Mouse (Mus musculus) heart, adult 2 months (tissue): ENCODE measurements around the gene Fndc3b.

Source experiments
- CTCF ChIP-seq: fragments of 200-600 bp; IDR thresholded peaks from 2 replicates; pipeline ENCODE4 v1.8.1; 2022; ENCODE audit warnings: antibody characterized with exemption, mild to moderate bottlenecking, moderate library complexity
- EP300 ChIP-seq: fragments of 200-500 bp; IDR thresholded peaks from 2 replicates; pipeline ENCODE4 v1.6.1; 2011; ENCODE audit warnings: low read depth, low read length, control low read depth; ENCODE audit not compliant: insufficient read depth

DNA sequence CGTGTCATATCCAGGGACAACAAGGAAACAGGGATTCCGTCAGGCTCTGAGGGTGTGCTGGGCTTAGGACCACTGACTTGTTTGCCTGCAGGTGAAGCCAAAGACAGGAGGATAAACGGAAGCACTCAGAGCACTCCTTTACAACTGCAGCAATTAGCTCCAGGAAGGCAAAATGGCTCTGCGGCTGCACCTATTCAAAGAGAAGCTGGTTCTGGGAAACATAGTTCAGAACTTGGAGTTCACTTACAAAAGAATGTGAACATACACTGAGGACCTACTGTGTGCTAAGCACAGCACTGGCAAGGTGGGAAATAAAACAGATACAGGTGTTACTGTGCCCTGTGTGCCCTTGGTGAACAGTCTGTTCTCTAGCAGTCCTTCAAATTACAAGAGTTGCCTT is 177.4 kb downstream of the Fndc3b start:
- no peak for TF ChIP-seq EP300
- TF ChIP-seq CTCF: no peak
